Mouse (Mus musculus) liver, adult 2 months (tissue): ENCODE measurements around the gene Adgre4. TPM values are rescaled to one million over a fixed set of nuclear protein-coding genes. Genes with fewer than 3 reads are reported as not detected.

Experiments used
- DNase-seq: peaks from one replicate; pipeline ENCODE4 v3.0.0-alpha.2; 2011; ENCODE audit warnings: low read depth, low spot score; ENCODE audit errors: extremely low read depth
- H3K27ac ChIP-seq: fragments of 200-500 bp; replicated peaks from 2 replicates; pipeline ENCODE4 v1.5.1; 2012; ENCODE audit warnings: low read depth, mild to moderate bottlenecking, control low read depth, inconsistent platforms, low read length; ENCODE audit not compliant: insufficient read depth
- H3K27me3 ChIP-seq: fragments of 200-500 bp; 2 replicates; pipeline ENCODE4 v1.6.1; 2012; ENCODE audit warnings: mild to moderate bottlenecking, moderate library complexity, low read length, inconsistent platforms; ENCODE audit not compliant: control insufficient read depth, insufficient read depth
- H3K36me3 ChIP-seq: fragments of 200-500 bp; 2 replicates; pipeline ENCODE4 v1.6.1; 2012; ENCODE audit warnings: low read length, inconsistent platforms; ENCODE audit not compliant: control insufficient read depth, insufficient read depth
- H3K4me1 ChIP-seq: fragments of 200-500 bp; 2 replicates; pipeline ENCODE4 v1.6.1; 2011; ENCODE audit warnings: low read length; ENCODE audit not compliant: control insufficient read depth, insufficient read depth
- H3K4me3 ChIP-seq: fragments of 200-500 bp; 2 replicates; pipeline ENCODE4 v1.5.1; 2011; ENCODE audit warnings: low read depth, mild to moderate bottlenecking, control low read depth, low read length, moderate library complexity; ENCODE audit not compliant: insufficient read depth
- H3K79me2 ChIP-seq: fragments of 200-500 bp; 2 replicates; pipeline ENCODE4 v1.6.1; 2012; ENCODE audit warnings: inconsistent platforms, mild to moderate bottlenecking, low read length, moderate library complexity; ENCODE audit not compliant: control insufficient read depth, insufficient read depth
- H3K9ac ChIP-seq: fragments of 200-500 bp; 2 replicates; pipeline ENCODE4 v1.6.1; 2012; ENCODE audit warnings: low read depth, mild to moderate bottlenecking, control low read depth, inconsistent platforms, low read length
- CTCF ChIP-seq: fragments of 200-500 bp; IDR thresholded peaks from 2 replicates; pipeline ENCODE4 v1.5.1; 2011; ENCODE audit warnings: low read depth, low read length, control low read depth
- POLR2A ChIP-seq: fragments of 200-500 bp; IDR thresholded peaks from 2 replicates; pipeline ENCODE4 v1.6.1; 2011; ENCODE audit warnings: low read length, control low read depth; ENCODE audit not compliant: insufficient read depth; ENCODE audit errors: extremely low read depth
- WGBS: fragments of 180-500 bp; shearing (Covaris S2); methylation state at CpG from one replicate; pipeline ENCODE4 v1.1.7; 2018; 5-methylcytosine and 5-hydroxymethylcytosine counted together
- polyA plus RNA-seq: library from polyadenylated mRNA; depleted of rRNA; stranded (reverse); fragments of >200 nt; gene quantifications from 2 replicates; pipeline ENCODE4 v1.2.3, GENCODE M21; 2012; rRNA removed
- total RNA-seq: library from RNA; depleted of rRNA; stranded (reverse); fragments of >200 nt; gene quantifications from 2 replicates; pipeline ENCODE4 v1.2.3, GENCODE M21; 2014; rRNA removed

The Adgre4 gene
- total RNA-seq (7.5 and 8.2 TPM in 2 replicates), polyA plus RNA-seq (1.1 and 2.4 TPM in 2 replicates)

DNA sequence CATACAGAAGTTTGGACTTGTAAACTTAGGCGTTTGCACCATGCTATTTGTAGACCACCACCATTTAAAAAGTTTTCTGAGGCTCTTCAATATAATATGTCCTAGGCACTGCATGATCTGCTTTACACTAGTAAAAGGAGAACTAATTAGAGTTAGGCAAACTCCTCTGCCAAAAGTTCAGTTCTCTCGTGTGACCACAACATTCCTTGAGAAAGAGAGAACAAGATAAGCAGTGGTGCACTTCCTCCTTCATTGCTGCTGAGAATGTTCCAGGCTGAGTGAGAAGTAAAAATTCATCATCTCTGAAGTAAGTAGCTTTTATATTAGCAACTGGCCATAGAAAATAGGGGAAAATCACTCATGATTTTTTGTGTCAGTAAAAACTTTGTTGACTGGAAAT, at the start of gene Adgre4:
TSS of gene Adgre4 (plus strand) at position 199 of the 400 bp plus-strand sequence.
- Histone ChIP-seq H3K4me3 (no peak within 1 kb of the TSS), H3K27me3 (no peaks in the 10 kb centered on the region), H3K4me1 (no peaks in the 10 kb centered on the region), H3K79me2 (no peaks in the 10 kb centered on the region), H3K27ac (no peak within 1 kb of the TSS), H3K9ac (no peak within 1 kb of the TSS), H3K36me3 (no peaks in the 10 kb centered on the region)
- 45% methylated on average over 2 of the region's 2 CpGs for WGBS
- peak; percentile 43 for DNase-seq
- TF ChIP-seq POLR2A (no peak), CTCF (no peak)

DNA sequence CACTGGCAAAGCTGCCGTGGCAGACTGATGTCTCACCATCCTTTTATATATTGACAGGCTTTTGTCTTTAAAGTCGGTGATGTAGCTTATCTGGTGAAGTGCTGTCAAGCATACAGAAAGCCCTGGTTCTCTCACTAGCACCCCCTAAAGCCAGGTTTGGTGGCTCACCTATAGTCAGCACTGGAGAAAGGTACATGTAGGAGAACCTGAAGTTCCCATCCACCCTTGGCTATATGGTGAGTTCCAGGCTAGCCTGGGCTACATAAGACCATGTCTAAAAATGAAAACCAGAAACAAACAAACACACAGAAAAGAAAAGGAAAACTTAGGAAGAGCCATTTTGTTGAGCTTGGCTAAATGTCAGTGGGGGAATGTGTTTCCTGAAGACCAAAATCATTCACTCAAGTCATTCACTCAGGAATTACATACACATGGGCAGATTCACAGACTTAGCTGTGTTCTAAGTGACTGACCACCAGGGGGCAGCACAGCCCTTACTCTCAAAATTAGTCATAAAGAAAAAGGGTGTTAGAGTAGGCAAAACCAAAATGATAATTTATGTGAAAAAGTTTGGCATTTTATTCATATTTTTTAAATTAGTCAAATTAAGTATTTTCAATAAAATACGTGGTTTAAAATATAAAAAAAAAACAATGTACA, 47.5 kb upstream of the Adgre4 start:
- DNase-seq, result peak; percentile 66
- Histone ChIP-seq H3K9ac (no peak overlapping the region), H3K27me3 (no peaks in the 10 kb centered on the region), H3K4me3 (no peak overlapping the region), H3K36me3 (peaks cover 9% of the 10 kb centered on the region), H3K4me1 (no peaks in the 10 kb centered on the region), H3K27ac (no peak overlapping the region), H3K79me2 (no peaks in the 10 kb centered on the region)
- 54% methylated on average over 3 of the region's 3 CpGs for WGBS
- TF ChIP-seq POLR2A (no peak), CTCF (peak; percentile 47; the same call in 1 of the 2 replicates)

DNA sequence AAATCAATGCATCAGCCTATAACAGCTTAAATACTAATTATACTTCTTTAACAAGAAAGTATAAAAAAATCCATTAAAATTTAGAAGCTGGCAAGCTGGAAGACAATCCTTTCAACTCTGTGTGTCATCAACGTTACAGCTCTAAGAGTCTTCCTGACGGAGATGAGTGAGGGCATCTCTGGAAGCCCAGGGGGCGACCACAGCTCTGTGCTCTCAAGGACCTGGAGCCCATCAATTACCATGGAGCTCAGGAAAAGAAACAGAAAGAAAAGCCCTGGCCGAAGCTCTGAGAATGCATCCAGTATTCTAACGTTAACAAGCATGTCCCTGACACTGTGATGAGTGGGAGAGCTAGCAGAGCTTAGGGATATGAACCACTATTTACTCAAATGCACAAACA, 46.9 kb upstream of the Adgre4 start:
- WGBS, result 84% methylated on average over 5 of the region's 5 CpGs
- no peak for DNase-seq
- Histone ChIP-seq H3K9ac (no peak overlapping the region), H3K4me3 (no peak overlapping the region), H3K27ac (no peak overlapping the region), H3K4me1 (no peaks in the 10 kb centered on the region), H3K27me3 (no peaks in the 10 kb centered on the region), H3K36me3 (peaks cover 6% of the 10 kb centered on the region), H3K79me2 (no peaks in the 10 kb centered on the region)
- TF ChIP-seq CTCF, result no peak
- TF ChIP-seq POLR2A, result no peak

DNA sequence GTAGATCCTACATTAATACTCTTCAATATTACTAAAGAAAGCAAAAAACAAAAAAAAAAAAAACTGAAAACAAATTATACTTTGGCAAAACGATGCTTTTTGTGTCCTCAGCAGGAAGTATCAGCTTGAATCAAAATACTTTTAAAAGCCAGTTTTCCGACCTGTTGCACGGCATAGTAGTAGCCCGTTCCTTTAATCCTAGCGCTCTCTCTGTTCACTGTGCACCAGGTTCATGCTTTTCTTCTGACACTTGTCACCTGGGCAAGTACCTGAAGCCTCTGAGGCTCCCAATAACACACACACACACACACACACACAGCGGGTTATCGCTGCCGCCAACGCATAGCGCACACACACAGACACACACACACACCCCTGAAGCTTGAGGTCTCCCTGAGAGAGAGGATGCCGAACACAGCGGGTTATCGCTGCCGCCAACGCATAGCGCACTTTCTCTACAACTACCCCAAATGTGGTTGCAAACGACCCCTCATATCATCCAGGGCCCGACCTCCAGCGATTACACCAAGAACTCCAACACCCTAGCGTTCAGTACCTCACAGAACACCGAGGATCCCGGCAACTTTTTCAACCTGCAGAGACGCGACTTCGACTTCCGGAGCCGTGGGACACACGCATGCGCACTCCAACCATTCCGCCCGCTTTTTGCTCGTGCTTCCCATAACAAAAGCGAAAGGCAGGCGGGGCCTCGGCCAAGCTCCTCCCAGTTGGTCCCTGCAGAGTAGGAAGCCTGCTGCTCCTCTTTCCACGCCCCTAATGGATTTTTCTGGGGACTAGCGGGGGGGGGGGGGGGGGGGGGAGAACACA, 37.6 kb upstream of the Adgre4 start, which contains the start of gene Pot1b:
TSS of gene Pot1b (minus strand) at position 645 of the 828 bp plus-strand sequence.
- no peaks in the 10 kb centered on the region for H3K4me1 ChIP-seq
- no peaks in the 10 kb centered on the region; the same call in 1 of the 2 replicates for H3K79me2 ChIP-seq
- H3K36me3 ChIP-seq, result no peaks in the 10 kb centered on the region; the same call in none of the 2 replicates
- WGBS, result under 1% methylated on average over 37 of the region's 37 CpGs
- peak; percentile 92 for DNase-seq
- H3K4me3 ChIP-seq, result peak within 1 kb of the TSS; percentile 53
- TF ChIP-seq POLR2A (no peak), CTCF (0 out of 2 replicates have a peak, but pooled peaks have one; percentile 10)
- H3K9ac ChIP-seq, result peak within 1 kb of the TSS; percentile 56
- H3K27ac ChIP-seq, result peak within 1 kb of the TSS; percentile 9; the same call in 1 of the 2 replicates
- H3K27me3 ChIP-seq, result no peaks in the 10 kb centered on the region

DNA sequence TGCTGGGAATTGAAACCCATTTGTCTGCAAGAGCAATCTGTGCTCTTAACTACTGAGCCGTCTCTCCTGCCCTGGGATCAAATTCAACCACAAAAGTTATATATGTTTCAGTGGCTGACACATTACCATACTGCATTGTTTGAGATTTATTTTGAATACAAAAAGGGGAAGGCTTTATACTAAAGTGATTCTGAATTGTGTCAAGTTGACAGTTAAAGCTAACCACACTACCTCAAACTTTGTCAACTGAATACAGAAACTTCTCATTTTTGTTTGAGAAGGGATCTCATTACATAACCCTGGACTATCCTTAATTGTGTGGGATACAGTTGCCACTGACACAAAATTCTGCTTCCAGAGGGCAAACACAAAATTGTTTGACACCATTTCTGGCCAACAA, 28.5 kb upstream of the Adgre4 start:
- Histone ChIP-seq H3K36me3 (no peaks in the 10 kb centered on the region), H3K79me2 (no peaks in the 10 kb centered on the region), H3K4me3 (no peak overlapping the region), H3K4me1 (no peaks in the 10 kb centered on the region), H3K9ac (no peak overlapping the region), H3K27me3 (no peaks in the 10 kb centered on the region), H3K27ac (no peak overlapping the region)
- peak; percentile 21 for DNase-seq
- TF ChIP-seq POLR2A (no peak), CTCF (no peak)
- WGBS, result 71% methylated on average over 1 of the region's 1 CpGs
